In genomic region chr4:117914591-117915442, GRCm38 (mm10) we compare ENCODE assay signal across 8 mouse cellular contexts. TPM values are rescaled to one million over a fixed set of nuclear protein-coding genes. Genes with fewer than 3 reads are reported as not detected.
A peak's percentile ranks its signal among the peaks of the same experiment; 100 is the strongest.
DNase-seq lines count a peak whose midpoint lies in the region; ATAC-seq lines count a peak whose summit lies in the region.

Ipo13 (minus strand) TSS chr4:117914999.

- H3K79me2 ChIP-seq in macrophage (ENCODE audit: inconsistent target), result peaks cover 42% of the 10 kb centered on the region

- H3K27me3 ChIP-seq in hindbrain, embryonic 16.5 days (replicated peaks; ENCODE audit: control insufficient read depth, insufficient read depth, low read length), result no peaks in the 10 kb centered on the region

- H3K4me3 ChIP-seq in hindbrain, embryonic 16.5 days (ENCODE audit: low read length), result peak within 1 kb of the TSS; percentile 59
- peak within 1 kb of the TSS; percentile 97 for H3K4me3 ChIP-seq in macrophage (ENCODE audit: inconsistent target)

- H3K27ac ChIP-seq in hindbrain, embryonic 16.5 days (ENCODE audit: low read depth, low read length), result peak within 1 kb of the TSS; percentile 91
- H3K27ac ChIP-seq in macrophage, result peak within 1 kb of the TSS; percentile 80

- peak within 1 kb of the TSS; percentile 80 for H3K9ac ChIP-seq in hindbrain, embryonic 16.5 days (ENCODE audit: low read depth, low read length)

- ATAC-seq in hindbrain, embryonic 16.5 days, result peak; percentile 95

- H3K36me3 ChIP-seq in hindbrain, embryonic 16.5 days (ENCODE audit: control insufficient read depth, insufficient read depth, low read length), result peaks cover 6% of the 10 kb centered on the region; the same call in 1 of the 2 replicates
- H3K36me3 ChIP-seq in macrophage (ENCODE audit: inconsistent target), result peaks cover 9% of the 10 kb centered on the region

- H3K9me3 ChIP-seq in hindbrain, embryonic 16.5 days (ENCODE audit: control insufficient read depth, low read length), result no peaks in the 10 kb centered on the region

- WGBS in hindbrain, embryonic 16.5 days, result under 1% methylated on average over 58 of the region's 61 CpGs
- 0% methylated on average over 61 of the region's 61 CpGs for WGBS in macrophage (ENCODE audit: missing documents)

- DNase-seq in T-cell, adult 2 months (ENCODE audit: low spot score), result peak; percentile 93
- DNase-seq in cerebellum, postnatal 36 days, result peak; percentile 87 to 92
- peak; percentile 94 for DNase-seq in gastrocnemius, adult 18-20 months (ENCODE audit: low spot score)
- DNase-seq in left cerebral cortex, adult 18-20 months (ENCODE audit: low spot score in 2 of 2), result peak; percentile 89 to 93
- peak; percentile 92 for DNase-seq in right cerebral cortex, adult 18-20 months
- peak; percentile 68 for DNase-seq in urinary bladder, postnatal 10 days (ENCODE audit: low spot score)

- peak within 1 kb of the TSS; percentile 83 for H3K4me2 ChIP-seq in hindbrain, embryonic 16.5 days (ENCODE audit: low read length)

- H3K4me1 ChIP-seq in hindbrain, embryonic 16.5 days (ENCODE audit: control insufficient read depth, insufficient read depth, low read depth, low read length), result peaks cover 39% of the 10 kb centered on the region

RNA-seq across cellular contexts. Expression of gene Ipo13, which starts in this region (rescaled TPM):
- 100 to 1,000 TPM; 262 to 289 TPM for total RNA-seq in gastrocnemius, adult 18-20 months (2021)
- 63.1 and 76.2 TPM in 2 replicates for polyA plus RNA-seq in hindbrain, embryonic 16.5 days (2015; fragmentation: Nextera tagmentation; extraction: Ambion mirVana)
- total RNA-seq in left cerebral cortex, adult 18-20 months (2021), result 100 to 1,000 TPM; 106 to 125 TPM
- total RNA-seq in macrophage (2018; cell fraction: chromatin; rRNA removed), result 10 to 100 TPM in 25 of 26 experiments, 1 to 10 TPM in 1; 7.2 to 73.8 (median 39.0) TPM
- 10 to 100 TPM; 19.7 to 34.6 (median 26.9) TPM for total RNA-seq in macrophage (2018; cell fraction: cytosol; rRNA removed)
- 10 to 100 TPM; 15.9 to 54.8 (median 31.7) TPM for total RNA-seq in macrophage (2018; cell fraction: nucleus; rRNA removed)
- 17.2 to 30.4 TPM (median 28.2 TPM) in 3 replicates for polyA plus RNA-seq in macrophage (2018)

Comparison
In these comparisons a context has a peak if more than half of its experiments do, and no peak if none do; other contexts are left out.
1. Peak in every context shown above with its lines: DNase-seq, ATAC-seq, H3K4me3 ChIP-seq and H3K27ac ChIP-seq.